Mouse (Mus musculus) embryonic facial prominence, embryonic 14.5 days (tissue): ENCODE results near the gene Lyve1. TPM values are rescaled to one million over a fixed set of nuclear protein-coding genes. Genes with fewer than 3 reads are reported as not detected.
A peak's percentile ranks its signal among the peaks of the same experiment; 100 is the strongest.
"Not testable (repeated sequence)": the region's sequence is repeated elsewhere in the genome, so short reads cannot be mapped to it uniquely, and the experiment has no call there.

ENCODE experiments used
- ATAC-seq: fragments of 200-750 bp; cut with Nextera tagmentation; 2 replicates; pipeline ENCODE4 v1.8.0; 2017; ENCODE audit warnings: low read depth, moderate number of reproducible peaks, moderate TSS enrichment
- DNase-seq: peaks from one replicate; pipeline ENCODE4 v3.0.0-alpha.2; 2015; ENCODE audit warnings: low spot score
- H3K27ac ChIP-seq: fragments of 300-500 bp; sonication (generic); replicated peaks from 2 replicates; pipeline ENCODE4 v1.5.1; 2014; ENCODE audit warnings: low read depth, mild to moderate bottlenecking, low read length, moderate library complexity
- H3K27me3 ChIP-seq: fragments of 300-500 bp; sonication (generic); replicated peaks from 2 replicates; pipeline ENCODE4 v1.6.1; 2014; ENCODE audit warnings: low read length; ENCODE audit not compliant: control insufficient read depth, insufficient read depth
- H3K36me3 ChIP-seq: fragments of 300-500 bp; sonication (generic); 2 replicates; pipeline ENCODE4 v1.6.1; 2014; ENCODE audit warnings: low read length, mixed read lengths; ENCODE audit not compliant: control insufficient read depth, insufficient read depth
- H3K4me1 ChIP-seq: fragments of 300-500 bp; sonication (generic); 2 replicates; pipeline ENCODE4 v1.6.1; 2014; ENCODE audit warnings: antibody characterized with exemption, low read length; ENCODE audit not compliant: control insufficient read depth, insufficient read depth
- H3K4me2 ChIP-seq: fragments of 300-500 bp; sonication (generic); 2 replicates; pipeline ENCODE4 v1.6.1; 2014; ENCODE audit warnings: low read depth, mild to moderate bottlenecking, low read length, moderate library complexity, mixed read lengths
- H3K4me3 ChIP-seq: fragments of 300-500 bp; sonication (generic); 2 replicates; pipeline ENCODE4 v1.5.1; 2014; ENCODE audit warnings: low read depth, mild to moderate bottlenecking, low read length
- H3K9ac ChIP-seq: fragments of 300-500 bp; sonication (generic); 2 replicates; pipeline ENCODE4 v1.6.1; 2014; ENCODE audit warnings: low read depth, mild to moderate bottlenecking, low read length, moderate library complexity, mixed read lengths
- H3K9me3 ChIP-seq: fragments of 300-500 bp; sonication (generic); 2 replicates; pipeline ENCODE4 v1.6.1; 2016; ENCODE audit warnings: low read length; ENCODE audit not compliant: control insufficient read depth
- WGBS: fragments of 180-500 bp; shearing (Covaris S2); extraction: QIAGEN DNeasy Blood & Tissue Kit; methylation state at CpG from one replicate; pipeline ENCODE4 v1.1.7; 2014; 5-methylcytosine and 5-hydroxymethylcytosine counted together
- polyA plus RNA-seq: library from polyadenylated mRNA; unstranded; fragments of >200 nt; fragmentation: Nextera tagmentation; extraction: Ambion mirVana; gene quantifications from 2 replicates; pipeline ENCODE4 v1.2.1, GENCODE M21; 2014

Lyve1 gene
- 19.5 and 20.1 TPM in 2 replicates for polyA plus RNA-seq

DNA sequence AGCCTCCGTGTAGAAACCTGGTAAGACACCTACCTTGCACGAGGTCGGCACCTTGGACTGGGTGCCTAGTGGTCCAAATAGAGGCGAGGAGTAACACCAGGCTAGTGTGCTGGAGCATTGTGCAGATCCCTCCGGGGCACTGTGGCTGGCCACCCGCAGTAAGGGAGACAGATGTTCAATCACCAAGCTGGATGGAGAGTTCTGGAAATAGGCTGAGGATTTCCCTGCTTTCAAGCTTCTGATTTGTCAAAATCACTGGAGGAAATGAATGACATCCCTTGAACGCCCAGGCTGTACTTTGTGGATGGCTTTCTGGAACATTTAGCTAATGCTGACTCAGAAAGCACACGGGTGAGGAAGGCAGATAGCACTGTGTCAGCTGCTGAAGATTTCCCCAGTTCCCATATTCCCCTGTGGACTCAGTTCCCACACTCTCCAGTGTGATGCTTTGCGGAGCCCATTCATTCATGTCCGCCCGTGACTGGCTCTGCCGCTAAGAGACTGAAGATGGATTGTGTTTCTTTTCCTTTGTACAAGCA is at the start of gene Lyve1:
Gene Lyve1 (minus strand): TSS at position 489 of the 539 bp plus-strand sequence.
- H3K4me1 ChIP-seq: peaks cover 3% of the 10 kb centered on the region; the same call in 1 of the 2 replicates
- ATAC-seq (no peak), DNase-seq (no peak)
- H3K27me3 ChIP-seq: no peaks in the 10 kb centered on the region
- H3K36me3 ChIP-seq: no peaks in the 10 kb centered on the region
- no peak within 1 kb of the TSS for H3K27ac ChIP-seq
- H3K4me3 ChIP-seq: no peak within 1 kb of the TSS
- H3K9me3 ChIP-seq: no peaks in the 10 kb centered on the region
- no peak within 1 kb of the TSS for H3K9ac ChIP-seq
- no peak within 1 kb of the TSS for H3K4me2 ChIP-seq
- 69% methylated on average over 12 of the region's 12 CpGs for WGBS

DNA sequence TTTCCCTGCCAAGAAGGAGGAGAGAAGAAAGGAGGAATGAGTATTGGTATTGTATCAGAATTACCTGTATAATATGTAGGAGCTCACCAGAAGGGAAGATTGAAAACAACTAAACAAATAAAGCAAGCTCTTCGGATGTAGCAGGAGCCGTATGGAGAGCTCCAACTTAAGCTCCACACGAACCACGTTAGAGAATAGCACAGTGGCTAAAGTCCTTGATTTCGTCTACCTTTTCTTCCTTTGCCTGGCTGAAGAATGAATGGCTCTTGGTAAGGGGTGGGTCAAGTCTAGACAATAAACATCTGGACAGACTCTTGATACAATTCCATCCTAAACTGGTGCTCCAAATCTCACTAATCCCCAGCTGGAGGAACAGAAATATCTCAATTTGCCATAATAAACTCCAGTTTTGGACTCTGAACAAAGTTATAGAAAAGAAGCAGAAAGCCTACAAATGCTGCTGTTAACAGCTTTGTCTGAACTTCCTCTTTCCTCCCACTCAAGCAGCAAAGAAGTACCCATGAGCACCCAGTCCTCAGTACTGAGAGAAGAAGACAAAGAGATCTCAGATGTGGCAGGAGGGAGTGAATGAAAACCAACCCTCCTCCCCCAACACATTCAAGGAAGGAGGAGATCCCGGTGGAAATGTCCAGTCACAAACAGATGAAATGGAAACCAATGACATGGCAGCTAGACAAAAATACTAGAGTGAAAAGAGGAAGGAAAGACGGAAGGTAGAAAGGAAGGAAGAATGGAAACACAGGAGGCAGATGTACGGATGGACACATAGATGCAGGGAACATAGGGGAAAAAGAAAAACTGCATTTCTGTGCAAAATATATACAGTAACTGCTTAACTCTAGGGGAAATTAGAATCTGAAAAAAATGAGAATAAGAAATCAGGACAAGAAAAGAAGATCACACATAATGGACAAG is 45.4 kb upstream of the Lyve1 start:
- ATAC-seq: no peak
- WGBS: 74% methylated on average over 8 of the region's 8 CpGs
- Histone ChIP-seq H3K4me2 (no peak overlapping the region), H3K9me3 (no peaks in the 10 kb centered on the region), H3K27me3 (no peaks in the 10 kb centered on the region), H3K36me3 (no peaks in the 10 kb centered on the region), H3K4me3 (no peak overlapping the region), H3K9ac (no peak overlapping the region), H3K4me1 (no peaks in the 10 kb centered on the region), H3K27ac (no peak overlapping the region)
- no peak for DNase-seq

DNA sequence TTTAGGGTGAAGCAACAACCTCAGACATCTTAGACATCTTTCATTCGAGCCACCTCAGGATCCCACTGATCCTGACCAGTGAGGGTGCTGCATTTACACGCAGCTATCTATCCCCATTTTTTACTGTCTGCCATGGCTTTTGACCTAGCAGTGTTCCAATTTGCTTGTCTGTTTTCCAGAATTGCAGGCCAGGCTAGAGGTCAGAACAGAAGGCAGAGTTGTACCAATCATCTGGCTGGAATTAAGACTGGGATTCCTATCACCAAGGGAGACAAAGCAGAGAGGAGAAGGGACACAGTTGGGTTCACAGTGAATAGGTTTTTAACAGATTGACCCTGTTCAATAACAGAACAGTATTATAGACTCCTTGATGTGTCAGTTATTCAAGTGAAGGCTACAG is 43.5 kb upstream of the Lyve1 start:
- ATAC-seq: no peak
- WGBS: 68% methylated on average over 2 of the region's 2 CpGs

DNA sequence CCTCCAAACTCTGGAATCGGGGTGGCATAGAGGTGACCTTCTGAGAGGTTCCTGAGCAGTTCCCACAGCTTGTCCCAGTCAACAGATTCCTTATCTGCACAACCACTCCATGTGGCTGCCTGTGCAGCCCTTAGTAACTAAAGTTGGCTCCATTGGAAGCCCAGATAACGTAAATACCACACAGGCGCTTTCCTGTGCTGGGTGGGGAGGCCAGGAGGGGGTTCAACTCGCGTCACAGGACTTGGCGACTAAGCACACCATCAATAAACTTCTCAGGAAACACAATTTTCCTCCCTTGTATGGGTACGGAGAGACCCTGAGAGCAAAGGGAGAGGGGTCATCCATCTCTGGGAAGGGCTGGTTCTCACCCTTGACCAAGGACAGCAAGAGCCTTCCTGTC is 40.2 kb upstream of the Lyve1 start:
- Histone ChIP-seq H3K27ac (no peak overlapping the region), H3K4me2 (no peak overlapping the region), H3K4me3 (no peak overlapping the region), H3K4me1 (no peaks in the 10 kb centered on the region), H3K9me3 (no peaks in the 10 kb centered on the region), H3K27me3 (no peaks in the 10 kb centered on the region), H3K9ac (no peak overlapping the region), H3K36me3 (no peaks in the 10 kb centered on the region)
- ATAC-seq (no peak), DNase-seq (no peak)
- 82% methylated on average over 7 of the region's 7 CpGs for WGBS

More for the DNA sequence above, 43.5 kb upstream of the Lyve1 start:
- no peaks in the 10 kb centered on the region for H3K27me3 ChIP-seq
- no peak for DNase-seq
- H3K36me3 ChIP-seq: no peaks in the 10 kb centered on the region
- H3K4me3 ChIP-seq: no peak overlapping the region
- H3K4me1 ChIP-seq: no peaks in the 10 kb centered on the region
- H3K4me2 ChIP-seq: no peak overlapping the region
- H3K9ac ChIP-seq: no peak overlapping the region
- H3K27ac ChIP-seq: no peak overlapping the region
- H3K9me3 ChIP-seq: no peaks in the 10 kb centered on the region

DNA sequence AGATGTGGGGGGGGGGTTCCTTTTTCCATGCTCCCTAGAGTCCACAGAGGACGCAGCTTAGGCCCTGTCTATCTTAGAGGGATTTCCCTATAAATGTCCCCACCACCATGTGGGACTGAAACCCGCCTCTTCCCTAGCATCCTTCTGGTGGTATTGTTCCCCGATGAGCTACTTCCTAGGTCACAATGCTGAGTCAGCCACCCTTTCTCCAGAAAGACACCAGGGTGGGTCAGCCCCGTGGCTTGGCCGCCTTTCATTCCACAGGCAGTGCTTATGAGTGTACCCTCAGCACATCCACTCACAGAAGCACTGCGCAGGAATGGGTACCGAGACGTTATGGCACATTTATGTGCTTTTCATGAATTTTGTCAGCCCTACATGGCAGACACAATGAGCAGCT is 34.2 kb upstream of the Lyve1 start:
- WGBS: 91% methylated on average over 8 of the region's 8 CpGs
- no peaks in the 10 kb centered on the region for H3K27me3 ChIP-seq
- no peak for ATAC-seq
- no peak overlapping the region for H3K27ac ChIP-seq
- DNase-seq: no peak
- H3K4me1 ChIP-seq: no peaks in the 10 kb centered on the region
- no peaks in the 10 kb centered on the region for H3K9me3 ChIP-seq
- no peak overlapping the region for H3K4me3 ChIP-seq
- H3K36me3 ChIP-seq: no peaks in the 10 kb centered on the region
- H3K4me2 ChIP-seq: no peak overlapping the region
- no peak overlapping the region for H3K9ac ChIP-seq

DNA sequence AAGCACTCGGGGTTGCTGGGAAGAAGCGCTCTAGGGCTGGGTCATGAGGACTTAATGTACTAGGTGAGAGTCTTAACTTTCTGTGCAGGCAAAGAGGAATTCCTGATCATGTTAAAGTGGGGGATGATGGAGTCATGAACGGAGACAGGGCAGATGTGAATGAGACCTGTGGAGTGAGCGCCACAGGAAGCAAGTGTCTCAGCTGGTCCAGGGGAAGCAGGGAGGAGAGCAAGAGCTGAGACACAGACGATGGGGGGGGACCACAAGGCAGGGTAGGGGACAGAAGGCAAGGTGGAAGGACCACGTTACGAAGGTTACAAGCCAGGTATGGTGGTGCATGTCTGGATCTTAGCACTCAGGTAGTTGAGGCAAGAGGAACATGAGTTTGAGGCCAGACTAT is 33.4 kb upstream of the Lyve1 start:
- no peak overlapping the region for H3K4me3 ChIP-seq
- DNase-seq: no peak
- WGBS: 84% methylated on average over 7 of the region's 7 CpGs
- no peak overlapping the region for H3K9ac ChIP-seq
- no peak overlapping the region for H3K27ac ChIP-seq
- no peaks in the 10 kb centered on the region for H3K9me3 ChIP-seq
- no peaks in the 10 kb centered on the region for H3K4me1 ChIP-seq
- no peaks in the 10 kb centered on the region for H3K27me3 ChIP-seq
- H3K36me3 ChIP-seq: no peaks in the 10 kb centered on the region
- H3K4me2 ChIP-seq: no peak overlapping the region
- ATAC-seq: no peak

DNA sequence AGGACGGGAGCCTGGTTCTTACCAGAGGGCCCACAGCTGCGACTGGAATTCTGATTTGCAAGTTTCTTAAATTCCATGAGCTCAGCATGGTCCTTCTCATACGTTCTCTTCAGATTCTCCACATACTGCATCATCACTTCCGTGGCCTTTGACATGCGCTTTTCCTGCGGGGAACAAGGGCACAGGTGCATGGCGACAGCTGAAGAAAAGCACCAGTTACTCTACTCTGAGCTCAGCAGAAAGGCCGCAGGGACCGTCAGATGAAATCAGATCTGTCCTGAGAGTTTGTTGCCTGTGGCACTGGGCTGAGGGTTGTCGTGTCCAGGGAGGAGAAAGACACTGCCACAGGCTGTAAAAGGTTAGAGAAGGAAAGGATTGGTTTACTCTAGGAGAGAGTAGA is 32.7 kb upstream of the Lyve1 start:
- not testable (repeated sequence) for H3K9ac ChIP-seq, H3K9me3 ChIP-seq, H3K27me3 ChIP-seq, H3K4me3 ChIP-seq, H3K36me3 ChIP-seq, H3K4me1 ChIP-seq, H3K27ac ChIP-seq, H3K4me2 ChIP-seq
- 56% methylated on average over 10 of the region's 10 CpGs for WGBS
- ATAC-seq (peak; percentile 73), DNase-seq (peak; percentile 47)

DNA sequence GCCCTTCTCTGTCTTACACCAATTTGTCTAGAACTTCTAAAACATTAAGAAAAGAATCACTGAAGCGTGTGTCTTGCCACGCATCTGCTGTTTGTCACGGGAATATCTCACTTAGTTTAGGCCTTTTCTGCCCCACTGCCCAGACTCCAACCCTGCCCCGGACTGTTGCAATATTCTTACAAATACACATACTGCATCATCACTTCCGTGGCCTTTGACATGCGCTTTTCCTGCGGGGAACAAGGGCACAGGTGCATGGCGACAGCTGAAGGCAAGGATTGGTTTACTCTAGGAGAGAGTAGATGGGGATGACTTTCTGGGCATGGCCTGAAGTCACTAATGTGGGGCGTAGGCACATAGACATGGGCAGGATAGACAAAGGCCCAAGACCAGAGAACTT is 31.6 kb upstream of the Lyve1 start:
- H3K4me1 ChIP-seq: no peaks in the 10 kb centered on the region
- H3K27ac ChIP-seq: no peak overlapping the region
- H3K27me3 ChIP-seq: no peaks in the 10 kb centered on the region
- ATAC-seq: no peak
- no peaks in the 10 kb centered on the region for H3K36me3 ChIP-seq
- H3K4me2 ChIP-seq: no peak overlapping the region
- H3K9me3 ChIP-seq: no peaks in the 10 kb centered on the region
- no peak for DNase-seq
- no peak overlapping the region for H3K4me3 ChIP-seq
- no peak overlapping the region for H3K9ac ChIP-seq
- WGBS: 86% methylated on average over 9 of the region's 9 CpGs
